Mouse (Mus musculus): ENCODE measurements around the gene 4933434E20Rik. TPM values are rescaled to one million over a fixed set of nuclear protein-coding genes. Genes with fewer than 3 reads are reported as not detected.
A peak's percentile ranks its signal among the peaks of the same experiment; 100 is the strongest.

The 4933434E20Rik gene
- polyA plus RNA-seq, 1 experiment from 2014 or later = 188 TPM

DNA sequence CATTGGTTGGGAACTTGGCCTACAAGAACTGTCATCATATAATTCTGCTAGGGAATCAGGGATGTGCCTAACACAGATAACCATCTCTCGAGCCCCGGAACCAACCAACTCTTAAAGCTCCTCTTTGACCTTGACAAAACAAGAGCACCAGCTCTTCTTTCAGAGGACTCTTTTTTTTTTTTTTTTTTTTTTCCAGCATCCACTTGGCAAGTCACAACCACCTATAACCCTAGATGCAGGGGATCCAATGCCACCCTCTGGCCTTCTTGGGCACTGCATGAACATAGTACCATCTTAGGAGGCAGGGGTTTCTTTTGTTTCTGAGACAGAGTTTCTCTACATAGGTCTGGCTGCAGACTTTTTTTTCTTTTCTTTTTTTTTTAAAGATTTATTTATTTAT is 62.9 kb downstream of the 4933434E20Rik start:
- Histone ChIP-seq H3K27me3 (no peaks in the 10 kb centered on the region), H3K9ac (no peak overlapping the region), H3K27ac (no peak overlapping the region), H3K36me3 (replicated peaks) (no peaks in the 10 kb centered on the region), H3K4me2 (no peak overlapping the region), H3K4me1 (no peaks in the 10 kb centered on the region), H3K9me3 (no peaks in the 10 kb centered on the region), H3K4me3 (replicated peaks) (no peak overlapping the region)
- ATAC-seq (ENCODE audit: low FRiP score) = no peak
- WGBS = 100% methylated on average over 2 of the region's 2 CpGs

GRCm38 (mm10) chr3:90115526-90115925 is 64.1 kb downstream of the 4933434E20Rik start:
- Histone ChIP-seq H3K9ac (no peak overlapping the region), H3K27me3 (no peaks in the 10 kb centered on the region), H3K27ac (no peak overlapping the region), H3K4me1 (no peaks in the 10 kb centered on the region), H3K36me3 (replicated peaks) (no peaks in the 10 kb centered on the region), H3K9me3 (no peaks in the 10 kb centered on the region), H3K4me2 (no peak overlapping the region), H3K4me3 (replicated peaks) (no peak overlapping the region)
- 79% methylated on average over 3 of the region's 3 CpGs for WGBS
- ATAC-seq (ENCODE audit: low FRiP score) = no peak

MicroRNAs within 50 kb of the gene (microRNA counts, 519-probe panel; counts per million panel counts)
- microRNA mmu-miR-190b = 1,056 counts per million, percentile 2 among the panel's probes with 10 or more counts

Small RNAs within 50 kb of the gene (microRNA-seq; reads per million reads assigned to microRNA genes)
- gene Mir190b = 25.7 reads per million, percentile 37 among the genes with 10 or more reads in this experiment
- gene Mir7669 = 1.5 reads per million

Other genes with a start within 250 kb of the 4933434E20Rik start
- gene She, start 220.3 kb upstream of the 4933434E20Rik start, polyA plus RNA-seq (2016; fragmentation: Nextera tagmentation; extraction: Ambion mirVana) = 1.7 and 1.8 TPM in 2 replicates
- 0.29 and 0.42 TPM in 2 replicates for gene Il6ra, start 138.4 kb upstream of the 4933434E20Rik start, polyA plus RNA-seq (2016; fragmentation: Nextera tagmentation; extraction: Ambion mirVana)
- 14.4 and 15.2 TPM in 2 replicates for gene Atp8b2, start 88.1 kb upstream of the 4933434E20Rik start, polyA plus RNA-seq (2016; fragmentation: Nextera tagmentation; extraction: Ambion mirVana)
- 145 and 150 TPM in 2 replicates for gene Hax1, start 52.9 kb upstream of the 4933434E20Rik start, polyA plus RNA-seq (2016; fragmentation: Nextera tagmentation; extraction: Ambion mirVana)
- gene Ubap2l, start 992 bp downstream of the 4933434E20Rik start, polyA plus RNA-seq (2016; fragmentation: Nextera tagmentation; extraction: Ambion mirVana) = 205 and 225 TPM in 2 replicates
- gene Tpm3, start 21.0 kb downstream of the 4933434E20Rik start, polyA plus RNA-seq (2016; fragmentation: Nextera tagmentation; extraction: Ambion mirVana) = 496 and 499 TPM in 2 replicates
- 0.50 and 0.69 TPM in 2 replicates for gene Nup210l, start 52.5 kb downstream of the 4933434E20Rik start, polyA plus RNA-seq (2016; fragmentation: Nextera tagmentation; extraction: Ambion mirVana)
- gene Rps27, start 162.0 kb downstream of the 4933434E20Rik start, polyA plus RNA-seq (2016; fragmentation: Nextera tagmentation; extraction: Ambion mirVana) = 943 and 1,078 TPM in 2 replicates
- 22.6 and 23.3 TPM in 2 replicates for gene Rab13, start 162.1 kb downstream of the 4933434E20Rik start, polyA plus RNA-seq (2016; fragmentation: Nextera tagmentation; extraction: Ambion mirVana)
- gene Jtb, start 180.0 kb downstream of the 4933434E20Rik start, polyA plus RNA-seq (2016; fragmentation: Nextera tagmentation; extraction: Ambion mirVana) = 93.8 and 100.0 TPM in 2 replicates
- 5.3 and 5.5 TPM in 2 replicates for gene Creb3l4, start 191.9 kb downstream of the 4933434E20Rik start, polyA plus RNA-seq (2016; fragmentation: Nextera tagmentation; extraction: Ambion mirVana)
- gene Slc39a1, start 196.5 kb downstream of the 4933434E20Rik start, polyA plus RNA-seq (2016; fragmentation: Nextera tagmentation; extraction: Ambion mirVana) = 32.8 and 42.8 TPM in 2 replicates
- gene Crtc2, start 202.5 kb downstream of the 4933434E20Rik start, polyA plus RNA-seq (2016; fragmentation: Nextera tagmentation; extraction: Ambion mirVana) = 19.9 and 20.7 TPM in 2 replicates
- gene Dennd4b, start 213.5 kb downstream of the 4933434E20Rik start, polyA plus RNA-seq (2016; fragmentation: Nextera tagmentation; extraction: Ambion mirVana) = 6.0 and 7.9 TPM in 2 replicates
- 15.8 and 17.2 TPM in 2 replicates for gene Gatad2b, start 241.5 kb downstream of the 4933434E20Rik start, polyA plus RNA-seq (2016; fragmentation: Nextera tagmentation; extraction: Ambion mirVana)